Mouse (Mus musculus): Measurements from ENCODE around the gene Cep57l1. TPM values are rescaled to one million over a fixed set of nuclear protein-coding genes. Genes with fewer than 3 reads are reported as not detected.

Gene Cep57l1
- polyA plus RNA-seq, 1 experiment from 2014 or later: 25.3 TPM

- Histone ChIP-seq H3K27ac (ENCODE audit: low read depth) (no peak overlapping the region), H3K36me3 (ENCODE audit: insufficient read depth) (no peaks in the 10 kb centered on the region), H3K9ac (no peak overlapping the region), H3K4me3 (ENCODE audit: low read depth, low read length) (no peak overlapping the region), H3K9me3 (ENCODE audit: low read depth, low read length) (no peaks in the 10 kb centered on the region), H3K4me1 (ENCODE audit: insufficient read depth) (no peaks in the 10 kb centered on the region), H3K27me3 (ENCODE audit: insufficient read depth, low read length) (no peaks in the 10 kb centered on the region), H3K4me2 (no peak overlapping the region)
- no peak for DNase-seq
- WGBS: 70% methylated on average over 4 of the region's 4 CpGs
- no peak for TF ChIP-seq CTCF (IDR thresholded peaks at IDR 0.05; ENCODE audit: low read depth)
- ATAC-seq (ENCODE audit: insufficient read depth): no peak
Observed at GRCm38 (mm10) chr10:41690978-41691377, 118.7 kb downstream of the Cep57l1 start.

- Histone ChIP-seq H3K27me3 (ENCODE audit: insufficient read depth, low read length) (no peaks in the 10 kb centered on the region), H3K9ac (peak overlapping the region; percentile 30), H3K4me3 (ENCODE audit: low read depth, low read length) (peak overlapping the region; percentile 38), H3K27ac (ENCODE audit: low read depth) (no peak overlapping the region), H3K9me3 (ENCODE audit: low read depth, low read length) (no peaks in the 10 kb centered on the region), H3K36me3 (ENCODE audit: insufficient read depth) (no peaks in the 10 kb centered on the region), H3K4me2 (peak overlapping the region; percentile 70), H3K4me1 (ENCODE audit: insufficient read depth) (no peaks in the 10 kb centered on the region)
- DNase-seq: peak; percentile 90
- WGBS: 21% methylated on average over 24 of the region's 24 CpGs
- peak; percentile 62; the same call in 1 of the 2 replicates for ATAC-seq (ENCODE audit: insufficient read depth)
- TF ChIP-seq CTCF (IDR thresholded peaks at IDR 0.05; ENCODE audit: low read depth): peak; percentile 88
Observed at GRCm38 (mm10) chr10:41689941-41690887, 119.5 kb downstream of the Cep57l1 start.

- peak overlapping the region; percentile 16; the same call in 1 of the 2 replicates for H3K4me3 ChIP-seq (ENCODE audit: low read depth, low read length)
- H3K9ac ChIP-seq: peak overlapping the region; percentile 26; the same call in 1 of the 2 replicates
- H3K9me3 ChIP-seq (ENCODE audit: low read depth, low read length): no peaks in the 10 kb centered on the region
- ATAC-seq (ENCODE audit: insufficient read depth) (no peak), DNase-seq (peak; percentile 40)
- H3K27ac ChIP-seq (ENCODE audit: low read depth): no peak overlapping the region
- H3K4me2 ChIP-seq: peak overlapping the region; percentile 53
- peak; percentile 38; the same call in 1 of the 2 replicates for TF ChIP-seq CTCF (IDR thresholded peaks at IDR 0.05; ENCODE audit: low read depth)
- no peaks in the 10 kb centered on the region for H3K4me1 ChIP-seq (ENCODE audit: insufficient read depth)
- no peaks in the 10 kb centered on the region for H3K27me3 ChIP-seq (ENCODE audit: insufficient read depth, low read length)
- 3% methylated on average over 21 of the region's 21 CpGs for WGBS
- H3K36me3 ChIP-seq (ENCODE audit: insufficient read depth): no peaks in the 10 kb centered on the region
Observed at GRCm38 (mm10) chr10:41684548-41684996, 125.1 kb downstream of the Cep57l1 start.

GRCm38 (mm10) chr10:41682546-41683393 is 126.9 kb downstream of the Cep57l1 start:
- Histone ChIP-seq H3K4me1 (ENCODE audit: insufficient read depth) (no peaks in the 10 kb centered on the region), H3K27ac (ENCODE audit: low read depth) (no peak overlapping the region), H3K27me3 (ENCODE audit: insufficient read depth, low read length) (no peaks in the 10 kb centered on the region), H3K9ac (no peak overlapping the region), H3K36me3 (ENCODE audit: insufficient read depth) (no peaks in the 10 kb centered on the region), H3K4me2 (no peak overlapping the region), H3K4me3 (ENCODE audit: low read depth, low read length) (no peak overlapping the region), H3K9me3 (ENCODE audit: low read depth, low read length) (no peaks in the 10 kb centered on the region)
- peak; percentile 94 for TF ChIP-seq CTCF (IDR thresholded peaks at IDR 0.05; ENCODE audit: low read depth)
- 24% methylated on average over 16 of the region's 16 CpGs for WGBS
- DNase-seq: peak; percentile 96
- peak; percentile 60 for ATAC-seq (ENCODE audit: insufficient read depth)

GRCm38 (mm10) chr10:41678746-41679360 is 130.8 kb downstream of the Cep57l1 start:
- Histone ChIP-seq H3K27ac (ENCODE audit: low read depth) (no peak overlapping the region), H3K9ac (no peak overlapping the region), H3K4me1 (ENCODE audit: insufficient read depth) (peaks cover 6% of the 10 kb centered on the region; the same call in 1 of the 2 replicates), H3K4me3 (ENCODE audit: low read depth, low read length) (no peak overlapping the region), H3K9me3 (ENCODE audit: low read depth, low read length) (no peaks in the 10 kb centered on the region), H3K27me3 (ENCODE audit: insufficient read depth, low read length) (no peaks in the 10 kb centered on the region), H3K36me3 (ENCODE audit: insufficient read depth) (no peaks in the 10 kb centered on the region), H3K4me2 (peak overlapping the region; percentile 47)
- TF ChIP-seq CTCF (IDR thresholded peaks at IDR 0.05; ENCODE audit: low read depth): peak; percentile 80
- WGBS: 18% methylated on average over 18 of the region's 18 CpGs
- DNase-seq: peak; percentile 81
- ATAC-seq (ENCODE audit: insufficient read depth): peak; percentile 43

GRCm38 (mm10) chr10:41677396-41677795 is 132.3 kb downstream of the Cep57l1 start:
- H3K4me2 ChIP-seq: no peak overlapping the region
- no peaks in the 10 kb centered on the region for H3K9me3 ChIP-seq (ENCODE audit: low read depth, low read length)
- no peaks in the 10 kb centered on the region for H3K36me3 ChIP-seq (ENCODE audit: insufficient read depth)
- H3K4me1 ChIP-seq (ENCODE audit: insufficient read depth): peaks cover 6% of the 10 kb centered on the region; the same call in 1 of the 2 replicates
- H3K27me3 ChIP-seq (ENCODE audit: insufficient read depth, low read length): no peaks in the 10 kb centered on the region
- WGBS: 58% methylated on average over 8 of the region's 8 CpGs
- TF ChIP-seq CTCF (IDR thresholded peaks at IDR 0.05; ENCODE audit: low read depth): no peak
- ATAC-seq (ENCODE audit: insufficient read depth) (no peak), DNase-seq (no peak)
- H3K27ac ChIP-seq (ENCODE audit: low read depth): no peak overlapping the region
- no peak overlapping the region for H3K4me3 ChIP-seq (ENCODE audit: low read depth, low read length)
- H3K9ac ChIP-seq: no peak overlapping the region

Measured in lung, embryonic 14.5 days (tissue).